Mouse (Mus musculus): Measurements from ENCODE around the gene Serac1. TPM values are rescaled to one million over a fixed set of nuclear protein-coding genes. Genes with fewer than 3 reads are reported as not detected.
A peak's percentile ranks its signal among the peaks of the same experiment; 100 is the strongest.

Gene Serac1
- total RNA-seq, 2 experiments from 2014 or later: 7.0 to 8.8 TPM

DNA sequence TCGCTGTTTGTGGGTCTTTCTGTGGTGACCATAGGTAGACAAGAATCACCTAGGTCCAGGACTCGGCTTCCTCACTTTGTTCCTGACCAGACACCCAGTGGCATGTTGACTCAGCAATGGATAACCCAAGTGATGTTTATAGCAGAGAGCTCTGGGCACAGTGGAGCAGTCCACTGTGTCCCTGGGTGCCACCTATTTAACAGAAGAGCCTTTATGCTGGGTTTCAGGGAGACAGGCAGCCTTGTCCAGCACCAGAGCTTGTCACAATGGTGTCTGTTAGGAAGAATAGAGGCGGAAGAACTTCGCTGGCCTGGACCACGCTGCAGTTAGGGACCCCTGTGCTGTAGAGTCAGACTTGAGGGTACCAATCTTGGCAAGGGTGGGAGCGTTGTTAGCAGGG, 77.0 kb downstream of the Serac1 start:
- DNase-seq: no peak

DNA sequence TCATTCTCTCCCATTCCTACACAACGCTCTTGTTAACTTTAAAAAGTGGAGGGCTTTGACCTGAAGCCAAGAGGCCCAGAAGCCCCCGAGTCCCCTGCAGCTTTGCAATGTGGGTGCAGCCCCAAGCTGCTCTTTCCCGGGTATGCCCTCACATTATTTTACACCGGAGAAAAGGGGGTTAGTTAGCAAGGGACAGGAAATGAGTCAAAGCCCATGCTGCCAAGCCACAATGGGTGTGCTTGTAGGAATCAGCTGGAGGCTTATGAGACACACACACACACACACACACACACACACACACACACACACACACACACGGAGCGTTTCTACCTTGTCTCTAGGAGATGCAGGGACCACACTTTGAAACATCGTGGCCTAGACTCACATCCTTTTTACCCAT, 77.7 kb downstream of the Serac1 start:
- no peak for DNase-seq

DNA sequence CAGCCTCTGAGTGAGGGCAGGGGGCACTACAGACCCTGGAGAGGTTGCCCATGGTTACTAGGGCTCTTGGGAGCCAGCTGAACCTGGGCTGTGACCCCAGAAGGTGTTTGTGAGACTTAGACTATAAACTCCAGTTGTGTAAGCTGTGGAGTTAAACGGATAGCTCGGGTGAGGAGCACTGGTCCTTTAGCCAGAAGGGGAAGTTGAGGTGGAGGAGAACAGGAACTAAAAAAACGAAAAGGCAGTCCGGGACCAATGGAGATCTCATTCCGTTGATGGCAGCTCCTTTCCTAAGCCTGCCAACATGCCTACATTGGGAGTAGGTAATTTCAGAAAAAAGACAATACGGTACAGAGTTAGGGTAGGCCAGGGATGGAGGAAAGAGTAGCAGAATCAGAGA, 78.2 kb downstream of the Serac1 start:
- no peak for DNase-seq

DNA sequence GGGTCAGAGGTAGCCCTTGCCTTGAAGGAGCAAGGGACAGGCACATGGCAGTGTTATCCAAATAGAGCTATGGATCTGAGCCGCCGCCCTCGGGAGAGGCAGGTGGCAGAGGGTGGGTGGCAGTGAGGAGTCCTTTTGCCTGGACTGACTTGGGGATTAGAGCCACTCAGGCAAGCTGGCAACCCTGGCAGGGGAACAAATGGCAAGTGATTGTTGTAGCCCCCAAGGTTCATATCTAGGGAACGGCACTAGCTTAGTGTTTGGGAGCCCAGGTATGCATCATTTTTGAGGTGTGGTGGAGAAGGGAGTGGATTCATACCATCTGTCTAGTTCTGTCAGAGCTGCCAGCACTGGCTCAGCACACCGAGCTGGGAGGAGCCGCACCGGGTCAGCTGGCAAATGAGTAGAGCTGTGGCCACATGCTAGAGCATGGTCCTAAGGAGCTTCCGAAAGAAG, 78.6 kb downstream of the Serac1 start:
- no peak for DNase-seq

DNA sequence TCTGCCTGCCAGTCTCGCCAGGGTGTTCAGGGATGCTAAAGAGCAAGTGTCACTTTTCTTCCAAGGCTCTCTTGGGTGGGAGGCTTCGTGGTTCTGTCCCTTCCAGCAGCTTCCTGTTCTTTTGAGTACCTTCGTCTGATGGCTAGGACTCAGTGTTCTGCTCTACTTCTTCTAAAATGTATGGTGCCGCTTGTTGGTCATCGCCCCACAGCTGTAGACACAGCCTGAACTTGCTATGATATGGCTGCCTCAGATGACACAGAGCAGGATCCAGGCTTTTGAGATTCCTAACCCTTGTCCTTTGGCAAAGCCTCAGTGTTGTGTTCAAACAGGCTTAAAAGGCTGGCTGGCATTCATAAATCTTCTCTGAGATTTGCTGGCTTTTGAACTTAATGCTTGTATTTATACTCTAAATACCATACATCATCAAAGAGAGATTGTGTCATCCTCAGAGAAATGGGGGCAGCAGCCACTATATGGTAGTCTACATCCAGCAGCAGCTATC, 80.5 kb downstream of the Serac1 start:
- no peak for DNase-seq

DNA sequence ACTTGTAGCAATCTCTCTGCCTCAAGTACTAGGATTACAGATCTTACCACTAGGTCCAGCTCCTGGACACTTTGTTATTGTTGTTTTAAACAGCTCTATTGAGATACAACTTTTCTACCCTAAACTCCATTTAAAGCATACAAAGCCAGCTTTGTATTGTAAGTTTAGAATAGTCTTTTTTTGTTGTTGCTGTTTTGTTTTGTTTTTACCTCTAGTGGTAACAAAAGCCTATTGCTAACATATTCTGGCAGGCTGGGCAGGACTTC, 81.4 kb downstream of the Serac1 start:
- no peak for DNase-seq

DNA sequence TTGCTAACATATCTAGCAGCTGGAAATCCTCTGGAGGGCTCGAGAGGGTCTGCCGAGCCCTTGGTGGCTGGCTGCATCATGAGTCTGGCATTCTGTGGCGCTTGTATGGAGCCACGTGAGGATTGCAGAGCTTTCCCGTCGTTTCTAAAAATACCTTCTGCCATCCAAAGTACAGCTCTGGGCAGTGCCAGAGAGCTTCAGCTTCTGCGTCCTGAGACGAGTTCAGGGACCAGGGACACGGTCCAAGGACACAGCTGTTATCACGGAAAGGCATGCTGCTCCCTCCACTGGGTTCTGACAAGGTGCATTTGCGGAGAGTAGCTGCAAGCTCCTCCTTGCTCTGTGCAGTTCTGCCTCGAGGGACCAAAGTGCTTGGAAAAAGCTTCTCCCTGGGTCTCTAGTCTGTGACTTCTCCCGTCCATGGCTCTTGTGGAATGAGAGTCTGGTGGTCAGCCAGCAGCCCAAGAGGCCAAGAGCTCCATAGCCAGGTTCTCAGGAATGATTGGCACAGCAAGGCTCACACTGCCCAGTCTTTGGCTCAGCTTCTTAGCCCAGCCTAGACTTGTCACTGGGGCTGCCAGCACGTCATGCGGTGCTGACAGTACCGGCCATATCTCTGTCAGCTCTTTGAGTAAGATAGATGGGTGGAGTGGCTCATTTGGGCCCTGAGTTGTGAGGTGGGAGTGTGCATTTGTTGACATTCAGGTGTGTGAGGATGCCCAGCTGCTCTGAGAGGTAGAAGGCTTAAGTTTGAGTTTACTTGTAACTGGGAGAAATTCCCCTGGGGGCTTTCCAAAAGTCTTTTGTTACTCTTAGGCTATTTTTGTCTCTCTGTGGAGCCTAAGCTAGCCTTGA, 81.9 kb downstream of the Serac1 start:
- peak; percentile 76 for DNase-seq

DNA sequence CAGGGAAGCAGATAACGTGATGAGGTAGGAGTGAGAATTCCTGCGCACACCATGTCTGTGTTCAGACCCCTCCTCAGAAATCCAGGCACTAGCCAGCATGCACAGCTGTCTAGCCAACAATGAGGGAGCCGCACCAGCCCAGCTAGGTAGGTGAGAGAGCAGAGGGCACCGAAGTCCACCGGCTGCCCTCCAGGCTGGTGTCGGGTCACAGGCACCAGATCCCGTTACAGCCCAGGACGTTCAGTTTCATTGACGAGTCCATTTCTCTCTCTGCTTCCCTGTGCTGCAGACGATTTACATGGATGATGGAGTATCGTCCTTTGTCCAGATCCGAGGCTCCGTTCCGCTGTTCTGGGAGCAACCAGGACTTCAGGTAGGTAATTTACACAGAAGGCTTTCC, 83.0 kb downstream of the Serac1 start:
- no peak for DNase-seq

DNA sequence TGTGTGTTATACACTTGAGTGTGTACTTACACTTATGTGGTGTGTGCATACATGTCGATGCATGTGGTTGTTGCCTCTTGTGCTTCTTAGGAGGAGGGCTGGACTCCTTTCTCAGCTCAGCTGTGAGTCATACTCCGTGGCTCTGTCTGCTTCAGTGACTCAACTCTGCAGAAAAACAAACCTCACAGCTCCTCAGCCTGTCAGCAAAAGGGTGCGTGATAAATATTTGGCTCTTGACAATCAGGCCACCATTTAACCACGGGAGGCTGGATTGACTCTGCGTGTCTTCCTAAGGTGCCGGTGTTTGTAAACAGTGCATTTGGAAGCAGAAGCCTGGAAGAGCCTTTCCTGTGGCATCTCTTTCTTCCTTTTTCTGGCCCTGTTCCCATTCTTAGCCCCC, 84.9 kb downstream of the Serac1 start:
- no peak for DNase-seq

DNA sequence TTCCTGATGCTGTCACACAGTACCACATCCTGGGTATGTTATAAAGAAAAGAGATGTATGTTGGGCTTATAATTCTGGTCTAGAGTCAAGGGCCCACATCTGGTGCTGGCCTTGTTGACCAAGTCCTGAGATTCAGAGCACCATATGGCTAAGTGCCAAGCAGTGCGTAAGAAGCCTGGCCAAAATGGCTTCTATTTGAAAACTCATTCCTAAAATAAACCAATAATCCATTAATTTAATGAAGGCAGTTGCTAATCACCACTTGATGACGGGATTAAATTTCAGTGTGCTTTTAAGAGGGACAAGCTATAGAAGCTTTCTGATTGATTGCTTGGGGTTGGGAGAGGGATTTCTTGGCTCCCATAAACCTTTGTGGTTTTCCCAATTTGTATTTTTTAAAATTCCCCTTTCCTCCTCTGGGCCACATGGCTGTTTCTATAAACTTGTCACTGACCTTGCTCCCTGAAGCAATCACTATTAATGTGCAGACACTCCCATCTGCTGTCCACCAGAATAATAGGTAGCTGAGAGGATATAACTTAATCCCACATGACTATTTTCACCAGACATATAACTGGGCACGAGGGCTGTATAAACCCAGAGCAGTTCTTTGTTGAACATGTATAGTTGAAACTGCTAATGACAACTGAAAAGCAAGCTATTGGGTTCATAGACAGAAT, 85.8 kb downstream of the Serac1 start:
- DNase-seq: no peak

DNA sequence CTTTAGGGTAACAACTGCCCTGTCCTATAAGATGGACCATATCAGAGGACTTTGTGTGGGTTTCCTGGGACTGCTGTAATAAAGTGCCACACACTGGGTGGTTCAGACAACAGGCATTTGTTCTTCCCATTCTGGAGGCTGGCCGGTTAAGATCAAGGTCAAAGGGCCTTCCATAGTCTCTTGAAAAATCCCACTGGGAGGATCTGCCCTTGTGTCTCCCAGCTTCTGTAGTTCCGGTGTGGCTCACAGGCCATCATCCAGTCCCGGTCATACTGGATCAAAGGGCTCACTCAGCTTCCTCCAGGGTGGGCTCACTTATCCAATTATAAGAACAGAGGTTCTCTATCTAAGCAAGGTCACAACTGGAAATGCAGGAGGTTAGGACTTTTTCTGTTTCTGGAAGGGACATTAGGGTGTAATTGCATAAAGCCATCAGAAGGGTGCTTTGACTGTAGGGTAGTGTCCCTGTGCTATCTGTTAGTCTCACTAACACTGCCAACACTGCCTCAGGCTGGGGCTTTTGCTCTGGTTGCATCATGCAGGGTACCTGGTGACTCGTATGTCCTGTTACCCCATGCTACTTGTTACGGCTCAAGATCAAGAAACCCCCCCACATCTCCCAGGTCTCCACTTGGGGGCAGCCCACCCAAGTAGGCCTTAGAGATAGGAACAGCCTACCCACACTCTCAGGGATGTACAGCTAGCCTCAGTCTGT, 86.5 kb downstream of the Serac1 start:
- DNase-seq: no peak

Other genes with a start within 250 kb of the Serac1 start
- gene Snx9, start 238.4 kb downstream of the Serac1 start, total RNA-seq (2021): 10 to 100 TPM; 38.0 to 39.0 TPM
- gene Synj2, start 138.5 kb downstream of the Serac1 start, total RNA-seq (2021): 10 to 100 TPM; 26.5 to 28.6 TPM
- 10 to 100 TPM; 87.1 to 94.5 TPM for gene Gtf2h5, start within 50 bp of the Serac1 start, total RNA-seq (2021)
- 100 to 1,000 TPM; 127 to 136 TPM for gene Tulp4, start 26.7 kb upstream of the Serac1 start, total RNA-seq (2021)
- gene Tmem181a, start 177.1 kb upstream of the Serac1 start, total RNA-seq (2021): 10 to 100 TPM; 12.6 to 13.0 TPM
- 1 to 10 TPM; 4.2 to 5.1 TPM for gene Dynlt1a, start 237.8 kb upstream of the Serac1 start, total RNA-seq (2021)

All from heart, postnatal 4 days (tissue).